Mouse (Mus musculus) embryonic fibroblast, embryonic 13.5 days (primary cell): ENCODE results near the gene Golga5.

ENCODE experiments used
- CTCF ChIP-seq: IDR thresholded peaks from 2 replicates; pipeline ENCODE4 v1.5.1; 2011; ENCODE audit warnings: mild to moderate bottlenecking, control low read depth, low read length, moderate library complexity, borderline replicate concordance; ENCODE audit not compliant: insufficient read depth
- POLR2A ChIP-seq: IDR thresholded peaks from 2 replicates; pipeline ENCODE4 v1.6.1; 2011; ENCODE audit warnings: low read depth, mild to moderate bottlenecking, control low read depth, low read length, moderate library complexity

GRCm38 (mm10) chr12:102480481-102480880 lies 11.5 kb downstream of the Golga5 start:
- TF ChIP-seq POLR2A (no peak), CTCF (no peak)
